Mouse (Mus musculus) lung, postnatal 0 days (tissue): ENCODE measurements around the gene Tead1. TPM values are rescaled to one million over a fixed set of nuclear protein-coding genes. Genes with fewer than 3 reads are reported as not detected.

Experiments
- ATAC-seq: fragments of 200-750 bp; cut with Nextera tagmentation; 2 replicates; pipeline ENCODE4 v1.8.0; 2017; ENCODE audit warnings: moderate library complexity
- DNase-seq: peaks from one replicate; pipeline ENCODE4 v3.0.0-alpha.2; 2016; ENCODE audit warnings: low spot score
- H3K27ac ChIP-seq: fragments of 300-500 bp; sonication (generic); 2 replicates; pipeline ENCODE4 v1.5.1; 2014; ENCODE audit warnings: antibody characterized with exemption, mild to moderate bottlenecking, low read length, mixed read lengths
- H3K27me3 ChIP-seq: fragments of 300-500 bp; sonication (generic); replicated peaks from 2 replicates; pipeline ENCODE4 v1.6.1; 2014; ENCODE audit warnings: low read length, mixed read lengths; ENCODE audit not compliant: insufficient read depth
- H3K36me3 ChIP-seq: fragments of 300-500 bp; sonication (generic); 2 replicates; pipeline ENCODE4 v1.6.1; 2014; ENCODE audit warnings: low read length, mixed read lengths; ENCODE audit not compliant: insufficient read depth
- H3K4me1 ChIP-seq: fragments of 300-500 bp; sonication (generic); 2 replicates; pipeline ENCODE4 v1.6.1; 2014; ENCODE audit warnings: antibody characterized with exemption, low read depth, low read length, mixed read lengths; ENCODE audit not compliant: insufficient read depth
- H3K4me2 ChIP-seq: fragments of 300-500 bp; sonication (generic); replicated peaks from 2 replicates; pipeline ENCODE4 v1.6.1; 2014; ENCODE audit warnings: low read depth, mild to moderate bottlenecking, low read length, moderate library complexity, mixed read lengths
- H3K4me3 ChIP-seq: fragments of 300-500 bp; sonication (generic); 2 replicates; pipeline ENCODE4 v1.5.1; 2014; ENCODE audit warnings: low read depth, low read length
- H3K9ac ChIP-seq: fragments of 300-500 bp; sonication (generic); replicated peaks from 2 replicates; pipeline ENCODE4 v1.6.1; 2014; ENCODE audit warnings: low read depth, mild to moderate bottlenecking
- H3K9me3 ChIP-seq: fragments of 300-500 bp; sonication (generic); 2 replicates; pipeline ENCODE4 v1.6.1; 2016; ENCODE audit warnings: low read length, mixed read lengths
- CTCF ChIP-seq: IDR thresholded peaks from 2 replicates; pipeline ENCODE4 v1.5.1; 2016; ENCODE audit warnings: antibody characterized with exemption, mild to moderate bottlenecking
- EP300 ChIP-seq: IDR thresholded peaks from 2 replicates; pipeline ENCODE4 v1.6.1; 2016; ENCODE audit warnings: antibody characterized with exemption, mild to moderate bottlenecking, control low read depth
- WGBS: fragments of 180-500 bp; shearing (Covaris S2); extraction: QIAGEN DNeasy Blood & Tissue Kit; methylation state at CpG from one replicate; pipeline ENCODE4 v1.1.7; 2014; 5-methylcytosine and 5-hydroxymethylcytosine counted together
- polyA plus RNA-seq: library from polyadenylated mRNA; unstranded; fragments of >200 nt; fragmentation: Nextera tagmentation; extraction: Ambion mirVana; gene quantifications from 2 replicates; pipeline ENCODE4 v1.2.1, GENCODE M21; 2015

The Tead1 gene
- polyA plus RNA-seq, 1 experiment from 2014 or later, result 23.0 TPM

DNA sequence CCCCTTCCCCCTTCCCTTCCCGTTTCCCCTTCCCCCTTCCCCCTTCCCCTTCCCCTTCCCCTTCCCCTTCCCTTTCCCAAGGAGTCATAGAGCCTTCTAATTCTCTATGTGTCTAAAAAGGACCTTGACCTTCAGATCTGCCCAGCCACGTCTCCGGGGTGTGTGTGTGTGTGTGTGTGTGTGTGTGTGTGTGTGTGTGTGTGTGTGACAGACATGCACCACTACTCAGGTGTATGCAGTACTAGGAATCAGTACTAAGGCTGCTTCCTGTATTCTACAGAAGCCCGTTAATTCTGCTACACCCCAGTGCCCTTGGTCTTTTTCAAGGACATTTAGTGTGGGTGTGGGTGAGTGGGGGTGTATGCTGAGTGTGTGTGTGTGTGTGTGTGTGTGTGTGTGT lies 27.6 kb downstream of the Tead1 start:
- Histone ChIP-seq H3K4me1 (peaks cover 3% of the 10 kb centered on the region; the same call in 1 of the 2 replicates), H3K27ac (no peak overlapping the region), H3K4me3 (no peak overlapping the region), H3K4me2 (no peak overlapping the region), H3K9ac (no peak overlapping the region), H3K9me3 (no peaks in the 10 kb centered on the region), H3K27me3 (no peaks in the 10 kb centered on the region), H3K36me3 (no peaks in the 10 kb centered on the region)
- WGBS, result 50% methylated on average over 3 of the region's 4 CpGs
- no peak for DNase-seq
- no peak for TF ChIP-seq CTCF
- no peak for TF ChIP-seq EP300
- ATAC-seq, result no peak

- no peak overlapping the region for H3K4me2 ChIP-seq
- peaks cover 3% of the 10 kb centered on the region; the same call in 1 of the 2 replicates for H3K4me1 ChIP-seq
- H3K9ac ChIP-seq, result no peak overlapping the region
- ATAC-seq (peak; percentile 41; the same call in 1 of the 2 replicates), DNase-seq (no peak)
- H3K4me3 ChIP-seq, result no peak overlapping the region
- H3K27ac ChIP-seq, result no peak overlapping the region
- 58% methylated on average over 7 of the region's 7 CpGs for WGBS
- H3K27me3 ChIP-seq, result no peaks in the 10 kb centered on the region
- H3K36me3 ChIP-seq, result no peaks in the 10 kb centered on the region
- TF ChIP-seq EP300 (no peak), CTCF (no peak)
- H3K9me3 ChIP-seq, result no peaks in the 10 kb centered on the region
Measured at GRCm38 (mm10) chr7:112710409-112711107, 31.4 kb downstream of the Tead1 start.

- Histone ChIP-seq H3K9ac (no peak overlapping the region), H3K27me3 (no peaks in the 10 kb centered on the region), H3K36me3 (no peaks in the 10 kb centered on the region), H3K27ac (no peak overlapping the region), H3K9me3 (no peaks in the 10 kb centered on the region), H3K4me1 (peaks cover 4% of the 10 kb centered on the region; the same call in 1 of the 2 replicates), H3K4me2 (no peak overlapping the region), H3K4me3 (no peak overlapping the region)
- WGBS, result 56% methylated on average over 5 of the region's 5 CpGs
- TF ChIP-seq EP300 (no peak), CTCF (no peak)
- ATAC-seq (no peak), DNase-seq (no peak)
Measured at GRCm38 (mm10) chr7:112711977-112712376, 32.9 kb downstream of the Tead1 start.

- Histone ChIP-seq H3K27ac (no peak overlapping the region), H3K4me3 (no peak overlapping the region), H3K27me3 (no peaks in the 10 kb centered on the region), H3K9ac (no peak overlapping the region), H3K4me1 (peaks cover 8% of the 10 kb centered on the region; the same call in 1 of the 2 replicates), H3K36me3 (no peaks in the 10 kb centered on the region), H3K4me2 (no peak overlapping the region), H3K9me3 (no peaks in the 10 kb centered on the region)
- TF ChIP-seq EP300 (no peak), CTCF (peak; percentile 46)
- WGBS, result 63% methylated on average over 5 of the region's 5 CpGs
- ATAC-seq (no peak), DNase-seq (no peak)
Measured at GRCm38 (mm10) chr7:112713509-112713908, 34.4 kb downstream of the Tead1 start.

DNA sequence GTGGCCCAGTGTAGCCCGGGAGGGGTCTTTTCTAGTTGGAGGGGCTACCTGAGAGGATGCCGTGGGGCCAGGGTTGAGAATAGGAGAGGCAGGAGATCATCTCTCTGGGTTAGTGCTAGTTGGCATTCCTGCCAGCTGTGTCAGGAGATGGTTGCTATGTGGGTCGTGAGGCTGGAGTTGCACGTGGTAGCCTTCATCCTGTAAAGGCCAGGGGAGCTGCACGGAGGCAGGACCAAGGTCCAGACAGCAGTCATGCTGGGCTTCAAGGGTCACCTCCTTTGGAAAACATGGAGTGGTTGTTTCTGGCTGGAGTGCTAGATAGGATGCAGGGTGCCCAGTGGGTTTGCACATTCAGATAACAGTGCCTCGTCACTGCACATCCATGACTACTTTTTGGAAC lies 35.7 kb downstream of the Tead1 start:
- H3K4me1 ChIP-seq, result peaks cover 8% of the 10 kb centered on the region; the same call in 1 of the 2 replicates
- WGBS, result 64% methylated on average over 6 of the region's 6 CpGs

GRCm38 (mm10) chr7:112716701-112717100 lies 37.6 kb downstream of the Tead1 start:
- Histone ChIP-seq H3K27me3 (no peaks in the 10 kb centered on the region), H3K9me3 (no peaks in the 10 kb centered on the region), H3K9ac (no peak overlapping the region), H3K4me2 (no peak overlapping the region), H3K4me3 (no peak overlapping the region), H3K36me3 (no peaks in the 10 kb centered on the region), H3K27ac (no peak overlapping the region), H3K4me1 (peaks cover 18% of the 10 kb centered on the region; the same call in 1 of the 2 replicates)
- TF ChIP-seq CTCF (no peak), EP300 (no peak)
- 58% methylated on average over 6 of the region's 6 CpGs for WGBS
- ATAC-seq (no peak), DNase-seq (peak; percentile 15)

More for the DNA sequence above, 35.7 kb downstream of the Tead1 start:
- Histone ChIP-seq H3K4me3 (no peak overlapping the region), H3K27ac (no peak overlapping the region), H3K4me2 (no peak overlapping the region), H3K9ac (no peak overlapping the region), H3K36me3 (no peaks in the 10 kb centered on the region), H3K27me3 (no peaks in the 10 kb centered on the region), H3K9me3 (no peaks in the 10 kb centered on the region)
- no peak for TF ChIP-seq CTCF
- no peak for DNase-seq
- ATAC-seq, result no peak
